Mouse (Mus musculus): Measurements from ENCODE around the gene Cd300lf. TPM values are rescaled to one million over a fixed set of nuclear protein-coding genes. Genes with fewer than 3 reads are reported as not detected.

Cd300lf gene
- total and polyA plus RNA-seq, 3 experiments = 15.5 to 36.9 (median 35.3) TPM

DNA sequence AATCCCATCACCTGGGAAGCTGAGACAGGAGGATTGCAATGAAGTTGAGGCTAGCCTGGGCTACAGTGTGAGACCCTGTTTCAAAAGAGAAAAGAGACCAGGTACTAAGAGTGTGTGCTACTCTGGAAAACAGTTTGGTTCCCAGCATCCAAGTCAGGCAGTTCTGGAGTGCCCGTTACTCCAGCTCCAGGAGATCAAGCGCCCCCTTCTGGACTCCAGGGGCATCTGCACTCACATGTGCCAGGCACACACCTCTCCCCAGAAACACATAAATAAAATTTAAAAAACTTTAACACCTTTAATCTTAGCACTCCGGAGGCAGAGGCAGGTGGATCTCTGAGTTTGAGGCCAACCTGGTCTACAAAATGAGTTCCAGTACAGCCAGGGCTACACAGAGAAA, 52.4 kb downstream of the Cd300lf start:
- TF ChIP-seq TCF12 (IDR thresholded peaks at IDR 0.05; ENCODE audit: low read depth, low read length) (no peak), MXI1 (IDR thresholded peaks at IDR 0.05; ENCODE audit: low read depth, low read length) (0 out of 2 replicates have a peak, but pooled peaks have one; percentile 23)
- no peak overlapping the region for H3K9ac ChIP-seq (ENCODE audit: insufficient read depth, low read depth)
- H3K27ac ChIP-seq (ENCODE audit: insufficient read depth, low read depth) = no peak overlapping the region
- peaks cover 9% of the 10 kb centered on the region for H3K27me3 ChIP-seq (replicated peaks)
- H3K4me2 ChIP-seq (ENCODE audit: insufficient read depth, low read depth, poor library complexity, severe bottlenecking) = no peak overlapping the region
- in situ Hi-C loops (cut with MboI; ENCODE audit: low pct_ligation_motif_present, low pct_unique_long_range_greater_than_20kb, low sequenced_read_pairs) = loop anchor here (5.0 kb wide), 1 partner anchor 76 kb away; no protein-coding TSS in a partner anchor
- no peak overlapping the region for H3K4me3 ChIP-seq (replicated peaks in 1 of 3; ENCODE audit: low read depth in 2 of 3, low read length in 2 of 3, poor library complexity in 1 of 3)
- H3K4me1 ChIP-seq (ENCODE audit: control insufficient read depth in 1 of 2, insufficient read depth in 2 of 2) = peaks cover 12 to 16% of the 10 kb centered on the region in 2 experiments
- DNase-seq (ENCODE audit: extremely low read depth) = no peak
- H3K9me3 ChIP-seq (replicated peaks; ENCODE audit: low read length) = no peaks in the 10 kb centered on the region
- no peaks in the 10 kb centered on the region for H3K79me2 ChIP-seq (replicated peaks; ENCODE audit: control insufficient read depth, extremely low read depth, insufficient read depth, poor library complexity, severe bottlenecking)
- dilution Hi-C loops (cut with MboI; ENCODE audit: extremely low pct_ligation_motif_present, extremely low pct_unique_long_range_greater_than_20kb, low sequenced_read_pairs) = no loop called here
- no peaks in the 10 kb centered on the region for H3K36me3 ChIP-seq (replicated peaks in 1 of 2; ENCODE audit: control insufficient read depth in 1 of 2, insufficient read depth in 1 of 2, low read length in 1 of 2)

DNA sequence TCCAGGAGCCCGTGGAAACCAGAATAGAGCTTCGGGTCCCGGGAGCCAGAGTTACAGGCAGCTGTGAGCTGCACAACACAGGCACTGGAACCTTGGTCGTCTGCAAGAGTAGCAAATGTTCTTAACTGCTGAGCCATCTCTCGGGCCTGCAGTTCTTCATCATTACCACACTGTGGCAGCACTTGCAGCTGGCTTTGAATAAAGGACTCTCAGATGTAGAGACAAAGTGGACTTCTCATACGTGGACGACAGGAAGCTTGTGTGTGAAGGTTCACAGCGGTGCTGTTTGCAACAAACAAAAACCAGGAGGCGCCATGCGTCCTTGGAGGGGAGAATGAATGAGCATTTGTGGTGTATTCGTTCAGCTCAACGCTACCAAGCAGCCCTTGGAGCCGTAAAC, 52.9 kb downstream of the Cd300lf start:
- in situ Hi-C loops (cut with MboI; ENCODE audit: low pct_ligation_motif_present, low pct_unique_long_range_greater_than_20kb, low sequenced_read_pairs) (loop anchor here (5.0 kb wide), 1 partner anchor 76 kb away; no protein-coding TSS in a partner anchor), dilution Hi-C loops (cut with MboI; ENCODE audit: extremely low pct_ligation_motif_present, extremely low pct_unique_long_range_greater_than_20kb, low sequenced_read_pairs) (no loop called here)
- Histone ChIP-seq H3K4me2 (ENCODE audit: insufficient read depth, low read depth, poor library complexity, severe bottlenecking) (no peak overlapping the region), H3K4me1 (ENCODE audit: control insufficient read depth in 1 of 2, insufficient read depth in 2 of 2) (peaks cover 10 to 11% of the 10 kb centered on the region in 2 experiments), H3K79me2 (replicated peaks; ENCODE audit: control insufficient read depth, extremely low read depth, insufficient read depth, poor library complexity, severe bottlenecking) (no peaks in the 10 kb centered on the region), H3K27ac (ENCODE audit: insufficient read depth, low read depth) (no peak overlapping the region), H3K9me3 (replicated peaks; ENCODE audit: low read length) (no peaks in the 10 kb centered on the region), H3K4me3 (replicated peaks in 1 of 3; ENCODE audit: low read depth in 2 of 3, low read length in 2 of 3, poor library complexity in 1 of 3) (no peak overlapping the region), H3K9ac (ENCODE audit: insufficient read depth, low read depth) (no peak overlapping the region), H3K36me3 (replicated peaks in 1 of 2; ENCODE audit: control insufficient read depth in 1 of 2, insufficient read depth in 1 of 2, low read length in 1 of 2) (no peaks in the 10 kb centered on the region), H3K27me3 (replicated peaks) (peaks cover 11% of the 10 kb centered on the region)
- TF ChIP-seq ELF1 (IDR thresholded peaks at IDR 0.05; ENCODE audit: low read depth, low read length) (no peak), ZC3H11A (IDR thresholded peaks at IDR 0.05; ENCODE audit: low read depth, low read length) (peak; percentile 88), JUND (conservative IDR thresholded peaks at IDR 0.05; ENCODE audit: low read depth, low read length) (no peak), ZNF384 (IDR thresholded peaks at IDR 0.05; ENCODE audit: low read depth, low read length) (no peak), MYC (IDR thresholded peaks at IDR 0.05; ENCODE audit: low read depth, low read length) (peak; percentile 47; the same call in 1 of the 2 replicates), CTCF (conservative IDR thresholded peaks at IDR 0.05 in 1 of 2, IDR thresholded peaks at IDR 0.05 in 1 of 2; ENCODE audit: low read depth in 2 of 2, low read length in 2 of 2) (peak; percentile 97 to 99), IRF4 (IDR thresholded peaks at IDR 0.05; ENCODE audit: low read depth, low read length) (peak; percentile 58; the same call in 1 of the 2 replicates), ZMIZ1 (IDR thresholded peaks at IDR 0.05; ENCODE audit: low read depth, low read length) (no peak), RAD21 (IDR thresholded peaks at IDR 0.05; ENCODE audit: low read depth, low read length) (peak; percentile 95), NELFE (IDR thresholded peaks at IDR 0.05; ENCODE audit: low read depth, low read length) (peak; percentile 43; the same call in 1 of the 2 replicates), ETS1 (conservative IDR thresholded peaks at IDR 0.05; ENCODE audit: low read depth, low read length) (no peak), SMC3 (IDR thresholded peaks at IDR 0.05; ENCODE audit: low read depth, low read length) (peak; percentile 98)
- DNase-seq (ENCODE audit: extremely low read depth) = peak; percentile 84

DNA sequence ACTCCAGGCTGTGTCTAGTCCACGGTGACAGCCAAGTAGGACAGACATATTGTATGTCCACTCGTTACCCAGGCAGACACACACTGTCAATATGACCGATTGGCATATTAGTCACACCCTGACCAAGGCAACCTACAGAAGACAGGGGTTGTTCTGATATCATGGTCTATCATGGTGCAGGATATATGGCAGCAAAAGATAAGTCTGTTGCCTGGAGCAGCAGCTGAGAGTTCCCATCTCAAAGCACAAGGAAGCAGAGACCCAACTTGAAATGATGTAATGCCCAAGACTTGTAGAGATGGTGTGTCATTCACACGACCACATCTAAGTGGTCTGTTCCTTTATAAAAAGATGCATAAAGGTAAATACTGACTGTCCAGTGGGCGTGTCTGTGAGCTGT, 55.1 kb downstream of the Cd300lf start:
- DNase-seq (ENCODE audit: extremely low read depth) = no peak
- Histone ChIP-seq H3K9me3 (replicated peaks; ENCODE audit: low read length) (peaks cover 6% of the 10 kb centered on the region), H3K9ac (ENCODE audit: insufficient read depth, low read depth) (no peak overlapping the region), H3K4me2 (ENCODE audit: insufficient read depth, low read depth, poor library complexity, severe bottlenecking) (no peak overlapping the region), H3K4me1 (ENCODE audit: control insufficient read depth in 1 of 2, insufficient read depth in 2 of 2) (peaks cover 12 to 13% of the 10 kb centered on the region in 2 experiments; a peak in 3 of 4 replicates), H3K27me3 (replicated peaks) (peaks cover 33% of the 10 kb centered on the region), H3K36me3 (replicated peaks in 1 of 2; ENCODE audit: control insufficient read depth in 1 of 2, insufficient read depth in 1 of 2, low read length in 1 of 2) (no peaks in the 10 kb centered on the region), H3K27ac (ENCODE audit: insufficient read depth, low read depth) (no peak overlapping the region), H3K79me2 (replicated peaks; ENCODE audit: control insufficient read depth, extremely low read depth, insufficient read depth, poor library complexity, severe bottlenecking) (no peaks in the 10 kb centered on the region), H3K4me3 (replicated peaks in 1 of 3; ENCODE audit: low read depth in 2 of 3, low read length in 2 of 3, poor library complexity in 1 of 3) (no peak overlapping the region)
- in situ Hi-C loops (cut with MboI; ENCODE audit: low pct_ligation_motif_present, low pct_unique_long_range_greater_than_20kb, low sequenced_read_pairs) (no loop called here), dilution Hi-C loops (cut with MboI; ENCODE audit: extremely low pct_ligation_motif_present, extremely low pct_unique_long_range_greater_than_20kb, low sequenced_read_pairs) (no loop called here)
- no peak for TF ChIP-seq GABPA (IDR thresholded peaks at IDR 0.05; ENCODE audit: insufficient replicate concordance, low read depth, low read length)
- no peak for TF ChIP-seq NRF1 (IDR thresholded peaks at IDR 0.05; ENCODE audit: low read depth, low read length)
- no peak for TF ChIP-seq BHLHE40 (IDR thresholded peaks at IDR 0.05; ENCODE audit: low read depth, low read length)
- no peak for TF ChIP-seq ETS1 (conservative IDR thresholded peaks at IDR 0.05; ENCODE audit: low read depth, low read length)
- TF ChIP-seq TCF12 (IDR thresholded peaks at IDR 0.05; ENCODE audit: low read depth, low read length) = no peak
- no peak for TF ChIP-seq MXI1 (IDR thresholded peaks at IDR 0.05; ENCODE audit: low read depth, low read length)
- TF ChIP-seq MAZ (IDR thresholded peaks at IDR 0.05; ENCODE audit: low read depth, low read length) = no peak
- no peak for TF ChIP-seq ZKSCAN1 (IDR thresholded peaks at IDR 0.05; ENCODE audit: borderline replicate concordance, low read depth, low read length)
